Mouse (Mus musculus): ENCODE data around the gene Cadm1. TPM values are rescaled to one million over a fixed set of nuclear protein-coding genes. Genes with fewer than 3 reads are reported as not detected.

Gene Cadm1
- total and polyA plus RNA-seq, 3 experiments, result 0.14 to 0.31 TPM; not detected in 1

- no peak for DNase-seq (ENCODE audit: low read depth, low spot score)
- Histone ChIP-seq H3K27ac (ENCODE audit: control insufficient read depth, low read depth, low read length) (no peak overlapping the region), H3K9me3 (replicated peaks; ENCODE audit: insufficient read depth, low read length) (no peaks in the 10 kb centered on the region)
Observed at GRCm38 (mm10) chr9:47744916-47745315, 214.9 kb downstream of the Cadm1 start.

GRCm38 (mm10) chr9:47745716-47746115 lies 215.7 kb downstream of the Cadm1 start:
- Histone ChIP-seq H3K9me3 (replicated peaks; ENCODE audit: insufficient read depth, low read length) (no peaks in the 10 kb centered on the region), H3K9ac (ENCODE audit: control insufficient read depth, low read depth, low read length, poor library complexity, severe bottlenecking) (no peak overlapping the region), H3K4me1 (ENCODE audit: control insufficient read depth in 1 of 2, insufficient read depth in 2 of 2, low read length in 2 of 2) (no peaks in the 10 kb centered on the region), H3K27ac (ENCODE audit: control insufficient read depth, low read depth, low read length) (no peak overlapping the region), H3K79me2 (ENCODE audit: control insufficient read depth, insufficient read depth, low read length, poor library complexity) (no peaks in the 10 kb centered on the region), H3K27me3 (ENCODE audit: control insufficient read depth in 1 of 2, insufficient read depth in 2 of 2, low read length in 2 of 2) (no peaks in the 10 kb centered on the region), H3K4me3 (ENCODE audit: control insufficient read depth in 1 of 2, insufficient read depth in 1 of 2, low read depth in 2 of 2, low read length in 2 of 2) (no peak overlapping the region), H3K36me3 (ENCODE audit: control insufficient read depth in 1 of 2, insufficient read depth in 2 of 2, low read length in 2 of 2) (no peaks in the 10 kb centered on the region)
- TF ChIP-seq RAD21 (IDR thresholded peaks at IDR 0.05; ENCODE audit: low read depth, low read length), result no peak
- no peak for TF ChIP-seq SIN3A (IDR thresholded peaks at IDR 0.05; ENCODE audit: low read length)
- TF ChIP-seq NRF1 (IDR thresholded peaks at IDR 0.05; ENCODE audit: insufficient read depth, low read depth, low read length, poor library complexity, severe bottlenecking), result no peak
- TF ChIP-seq ZC3H11A (IDR thresholded peaks at IDR 0.05; ENCODE audit: low read depth, low read length), result no peak
- no peak for TF ChIP-seq GABPA (IDR thresholded peaks at IDR 0.05; ENCODE audit: low read depth, low read length)
- no peak for TF ChIP-seq MYB (IDR thresholded peaks at IDR 0.05; ENCODE audit: low read depth, low read length)
- no peak for TF ChIP-seq GATA1 (IDR thresholded peaks at IDR 0.05; ENCODE audit: low read depth, low read length)
- no peak for TF ChIP-seq MEF2A (IDR thresholded peaks at IDR 0.05; ENCODE audit: extremely low read depth, insufficient replicate concordance, low read depth, low read length, poor library complexity, severe bottlenecking)
- no peak for TF ChIP-seq NELFE (IDR thresholded peaks at IDR 0.05; ENCODE audit: low read depth, low read length)
- TF ChIP-seq MAFK (IDR thresholded peaks at IDR 0.05; ENCODE audit: borderline replicate concordance, low read depth, low read length), result no peak
- no peak for TF ChIP-seq MAZ (IDR thresholded peaks at IDR 0.05; ENCODE audit: low read depth, low read length)
- no peak for TF ChIP-seq TAL1 (IDR thresholded peaks at IDR 0.05; ENCODE audit: low read length)
- TF ChIP-seq HCFC1 (IDR thresholded peaks at IDR 0.05; ENCODE audit: low read depth, low read length), result no peak
- TF ChIP-seq BHLHE40 (IDR thresholded peaks at IDR 0.05; ENCODE audit: borderline replicate concordance, low read depth, low read length), result no peak
- TF ChIP-seq RCOR1 (IDR thresholded peaks at IDR 0.05; ENCODE audit: low read depth, low read length), result no peak
- no peak for TF ChIP-seq MYC (IDR thresholded peaks at IDR 0.05; ENCODE audit: low read depth, low read length)
- TF ChIP-seq TBP (IDR thresholded peaks at IDR 0.05; ENCODE audit: low read depth, low read length), result no peak
- no peak for TF ChIP-seq CHD2 (IDR thresholded peaks at IDR 0.05; ENCODE audit: low read length)
- TF ChIP-seq ZNF384 (IDR thresholded peaks at IDR 0.05; ENCODE audit: low read depth, low read length), result no peak
- TF ChIP-seq JUND (IDR thresholded peaks at IDR 0.05; ENCODE audit: low read depth, low read length), result no peak
- DNase-seq (ENCODE audit: low read depth, low spot score), result no peak

More at GRCm38 (mm10) chr9:47744916-47745315, 214.9 kb downstream of the Cadm1 start:
- H3K9ac ChIP-seq (ENCODE audit: control insufficient read depth, low read depth, low read length, poor library complexity, severe bottlenecking), result no peak overlapping the region
- no peaks in the 10 kb centered on the region for H3K36me3 ChIP-seq (ENCODE audit: control insufficient read depth in 1 of 2, insufficient read depth in 2 of 2, low read length in 2 of 2)
- H3K4me3 ChIP-seq (ENCODE audit: control insufficient read depth in 1 of 2, insufficient read depth in 1 of 2, low read depth in 2 of 2, low read length in 2 of 2), result no peak overlapping the region
- H3K27me3 ChIP-seq (ENCODE audit: control insufficient read depth in 1 of 2, insufficient read depth in 2 of 2, low read length in 2 of 2), result no peaks in the 10 kb centered on the region
- H3K79me2 ChIP-seq (ENCODE audit: control insufficient read depth, insufficient read depth, low read length, poor library complexity), result no peaks in the 10 kb centered on the region
- no peak for TF ChIP-seq SMC3 (IDR thresholded peaks at IDR 0.05; ENCODE audit: low read depth, low read length)
- no peak for TF ChIP-seq USF1 (IDR thresholded peaks at IDR 0.05; ENCODE audit: low read depth, low read length)
- TF ChIP-seq JUND (IDR thresholded peaks at IDR 0.05; ENCODE audit: low read depth, low read length), result no peak
- TF ChIP-seq POLR2AphosphoS2 (IDR thresholded peaks at IDR 0.05; ENCODE audit: low read length), result no peak
- no peaks in the 10 kb centered on the region for H3K4me1 ChIP-seq (ENCODE audit: control insufficient read depth in 1 of 2, insufficient read depth in 2 of 2, low read length in 2 of 2)
